Mouse (Mus musculus) erythroblast, embryonic 14.5 days (primary cell): ENCODE measurements around the gene Scg2. TPM values are rescaled to one million over a fixed set of nuclear protein-coding genes. Genes with fewer than 3 reads are reported as not detected.

Experiments used
- H3K27me3 ChIP-seq: 2 replicates; pipeline ENCODE4 v1.6.1; 2012; ENCODE audit warnings: inconsistent platforms; ENCODE audit not compliant: control insufficient read depth
- H3K36me3 ChIP-seq: 2 replicates; pipeline ENCODE4 v1.6.1; 2012; ENCODE audit warnings: mild to moderate bottlenecking, inconsistent platforms; ENCODE audit not compliant: control insufficient read depth
- H3K4me1 ChIP-seq: 2 replicates; pipeline ENCODE4 v1.6.1; 2012; ENCODE audit warnings: inconsistent platforms; ENCODE audit not compliant: control insufficient read depth
- H3K4me3 ChIP-seq: replicated peaks from 2 replicates; pipeline ENCODE3; 2012; ENCODE audit warnings: moderate library complexity, mild to moderate bottlenecking, inconsistent platforms
- H3K9me3 ChIP-seq: 2 replicates; pipeline ENCODE4 v1.6.1; 2012; ENCODE audit warnings: low read length, inconsistent platforms, mixed read lengths; ENCODE audit not compliant: control insufficient read depth
- GATA1 ChIP-seq: IDR thresholded peaks from 2 replicates; pipeline ENCODE4 v1.6.1; 2012; ENCODE audit warnings: low read length, inconsistent platforms, mixed read lengths
- TAL1 ChIP-seq: IDR thresholded peaks from 3 replicates; pipeline ENCODE4 v1.6.1; 2012; ENCODE audit warnings: low read length, inconsistent platforms, mixed read lengths
- polyA plus RNA-seq: library from polyadenylated mRNA; stranded (reverse); fragments of >175 nt; gene quantifications from 2 replicates; pipeline ENCODE4 v1.2.3, GENCODE M21; 2012

Scg2 gene
- polyA plus RNA-seq, 1 experiment: not detected

GRCm38 (mm10) chr1:79449943-79450342, 10.0 kb upstream of the Scg2 start:
- Histone ChIP-seq H3K9me3 (peaks cover 3% of the 10 kb centered on the region), H3K4me1 (no peaks in the 10 kb centered on the region), H3K27me3 (no peaks in the 10 kb centered on the region), H3K4me3 (no peak overlapping the region), H3K36me3 (no peaks in the 10 kb centered on the region)
- TF ChIP-seq TAL1: no peak

GRCm38 (mm10) chr1:79445586-79445985, 5.7 kb upstream of the Scg2 start:
- Histone ChIP-seq H3K4me3 (no peak overlapping the region), H3K9me3 (peaks cover 3% of the 10 kb centered on the region), H3K4me1 (no peaks in the 10 kb centered on the region), H3K27me3 (no peaks in the 10 kb centered on the region), H3K36me3 (no peaks in the 10 kb centered on the region)
- no peak for TF ChIP-seq GATA1
- no peak for TF ChIP-seq TAL1

GRCm38 (mm10) chr1:79437755-79438154, 2.2 kb downstream of the Scg2 start:
- no peak for TF ChIP-seq TAL1
- TF ChIP-seq GATA1: no peak
- H3K4me1 ChIP-seq: no peaks in the 10 kb centered on the region
- peaks cover 9% of the 10 kb centered on the region for H3K9me3 ChIP-seq
- no peak overlapping the region for H3K4me3 ChIP-seq
- H3K36me3 ChIP-seq: no peaks in the 10 kb centered on the region
- H3K27me3 ChIP-seq: no peaks in the 10 kb centered on the region

- no peaks in the 10 kb centered on the region for H3K27me3 ChIP-seq
- H3K9me3 ChIP-seq: peaks cover 10% of the 10 kb centered on the region
- no peaks in the 10 kb centered on the region for H3K36me3 ChIP-seq
- H3K4me1 ChIP-seq: no peaks in the 10 kb centered on the region
- TF ChIP-seq TAL1 (no peak), GATA1 (no peak)
- H3K4me3 ChIP-seq: no peak overlapping the region
These were observed 3.2 kb downstream of the Scg2 start for GRCm38 (mm10) chr1:79436671-79437070.

- TF ChIP-seq GATA1: no peak
- TF ChIP-seq TAL1: no peak
- no peaks in the 10 kb centered on the region for H3K27me3 ChIP-seq
- H3K36me3 ChIP-seq: no peaks in the 10 kb centered on the region
- H3K4me1 ChIP-seq: no peaks in the 10 kb centered on the region
- H3K4me3 ChIP-seq: no peak overlapping the region
- H3K9me3 ChIP-seq: 0 out of 2 replicates have a peak, but pooled peaks cover 2% of the 10 kb centered on the region
These were observed 10.9 kb downstream of the Scg2 start for GRCm38 (mm10) chr1:79429058-79429457.

- Histone ChIP-seq H3K36me3 (no peaks in the 10 kb centered on the region), H3K9me3 (no peaks in the 10 kb centered on the region), H3K27me3 (no peaks in the 10 kb centered on the region), H3K4me1 (no peaks in the 10 kb centered on the region), H3K4me3 (no peak overlapping the region)
- TF ChIP-seq TAL1: no peak
- TF ChIP-seq GATA1: no peak
These were observed 24.4 kb downstream of the Scg2 start for GRCm38 (mm10) chr1:79415496-79415895.

GRCm38 (mm10) chr1:79406337-79406942, 33.5 kb downstream of the Scg2 start:
- no peaks in the 10 kb centered on the region for H3K36me3 ChIP-seq
- no peaks in the 10 kb centered on the region for H3K27me3 ChIP-seq
- peaks cover 17% of the 10 kb centered on the region for H3K9me3 ChIP-seq
- no peaks in the 10 kb centered on the region for H3K4me1 ChIP-seq
- H3K4me3 ChIP-seq: no peak overlapping the region
- TF ChIP-seq GATA1 (no peak), TAL1 (no peak)

GRCm38 (mm10) chr1:79401090-79402012, 38.6 kb downstream of the Scg2 start:
- Histone ChIP-seq H3K27me3 (no peaks in the 10 kb centered on the region), H3K36me3 (no peaks in the 10 kb centered on the region), H3K4me3 (no peak overlapping the region), H3K9me3 (peaks cover 7% of the 10 kb centered on the region; the same call in 1 of the 2 replicates), H3K4me1 (no peaks in the 10 kb centered on the region)
- TF ChIP-seq TAL1 (no peak), GATA1 (no peak)

- Histone ChIP-seq H3K9me3 (peaks cover 3% of the 10 kb centered on the region; the same call in 1 of the 2 replicates), H3K4me3 (no peak overlapping the region), H3K36me3 (no peaks in the 10 kb centered on the region), H3K4me1 (no peaks in the 10 kb centered on the region), H3K27me3 (no peaks in the 10 kb centered on the region)
- TF ChIP-seq GATA1 (no peak), TAL1 (no peak)
These were observed 39.6 kb downstream of the Scg2 start for GRCm38 (mm10) chr1:79400284-79400683.

Other genes with a start within 250 kb of the Scg2 start
- 0.13 and 0.18 TPM in 2 replicates for gene Ap1s3, start 231.9 kb upstream of the Scg2 start, polyA plus RNA-seq